Comparison of ENCODE assay signal across 1 mouse cellular context in the genomic region with DNA sequence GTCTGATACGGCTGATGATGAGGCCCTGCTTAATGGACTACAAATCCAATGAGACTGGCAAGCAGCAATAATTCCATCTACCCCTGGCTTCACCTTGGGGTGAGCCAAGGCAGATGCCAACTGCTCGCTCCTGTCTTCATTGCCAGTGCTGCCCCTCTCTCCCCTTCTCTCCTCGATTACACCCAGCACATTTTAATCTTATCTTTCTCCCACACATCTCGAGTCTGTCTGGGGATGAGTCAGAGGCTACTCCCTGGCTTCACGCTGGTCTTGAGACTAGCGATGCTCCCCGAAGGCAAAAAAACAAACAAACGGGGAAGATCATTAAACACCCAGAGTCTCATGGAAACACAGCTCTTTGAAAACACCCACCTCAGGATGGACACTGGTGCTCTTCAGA.
TF ChIP-seq lines count a peak whose summit lies in the region.

No protein-coding gene starts in this region.

TF ChIP-seq in MEL, 35 proteins besides CTCF, POLR2A, EP300 and RAD21 (continued from another document):
- no peak for TF ChIP-seq POLR2AphosphoS5 (IDR thresholded peaks at IDR 0.05; ENCODE audit: borderline replicate concordance, low read depth, low read length)
- TF ChIP-seq MXI1 (IDR thresholded peaks at IDR 0.05; ENCODE audit: low read depth, low read length) = peak; percentile 56
- TF ChIP-seq USF2 (IDR thresholded peaks at IDR 0.05; ENCODE audit: borderline replicate concordance in 1 of 2, insufficient read depth in 1 of 2, low read depth in 1 of 2, low read length in 2 of 2) = no peak
- TF ChIP-seq MEF2A (IDR thresholded peaks at IDR 0.05; ENCODE audit: extremely low read depth, insufficient replicate concordance, low read depth, low read length, poor library complexity, severe bottlenecking) = no peak
- no peak for TF ChIP-seq ZKSCAN1 (IDR thresholded peaks at IDR 0.05; ENCODE audit: low read depth, low read length)
- TF ChIP-seq NRF1 (IDR thresholded peaks at IDR 0.05; ENCODE audit: insufficient read depth, low read depth, low read length, poor library complexity, severe bottlenecking) = no peak
- TF ChIP-seq MAX (IDR thresholded peaks at IDR 0.05; ENCODE audit: low read length) = no peak
- peak; percentile 66 for TF ChIP-seq TAL1 (IDR thresholded peaks at IDR 0.05; ENCODE audit: low read length)
- TF ChIP-seq POLR2AphosphoS2 (IDR thresholded peaks at IDR 0.05; ENCODE audit: low read length) = no peak
- TF ChIP-seq SIN3A (IDR thresholded peaks at IDR 0.05; ENCODE audit: low read length) = peak; percentile 59
- no peak for TF ChIP-seq GABPA (IDR thresholded peaks at IDR 0.05; ENCODE audit: low read depth, low read length)
- no peak for TF ChIP-seq ELF1 (IDR thresholded peaks at IDR 0.05; ENCODE audit: low read depth, low read length)
- no peak for TF ChIP-seq CHD1 (IDR thresholded peaks at IDR 0.05; ENCODE audit: low read depth, low read length)
- TF ChIP-seq ZC3H11A (IDR thresholded peaks at IDR 0.05; ENCODE audit: low read depth, low read length) = no peak
- TF ChIP-seq JUND (IDR thresholded peaks at IDR 0.05; ENCODE audit: low read depth, low read length) = peak; percentile 89
